Mouse (Mus musculus): Measurements from ENCODE around the gene Stra6. TPM values are rescaled to one million over a fixed set of nuclear protein-coding genes. Genes with fewer than 3 reads are reported as not detected.
A peak's percentile ranks its signal among the peaks of the same experiment; 100 is the strongest.

The Stra6 gene
- polyA plus RNA-seq, 2 experiments = 13.1 to 22.0 TPM

DNA sequence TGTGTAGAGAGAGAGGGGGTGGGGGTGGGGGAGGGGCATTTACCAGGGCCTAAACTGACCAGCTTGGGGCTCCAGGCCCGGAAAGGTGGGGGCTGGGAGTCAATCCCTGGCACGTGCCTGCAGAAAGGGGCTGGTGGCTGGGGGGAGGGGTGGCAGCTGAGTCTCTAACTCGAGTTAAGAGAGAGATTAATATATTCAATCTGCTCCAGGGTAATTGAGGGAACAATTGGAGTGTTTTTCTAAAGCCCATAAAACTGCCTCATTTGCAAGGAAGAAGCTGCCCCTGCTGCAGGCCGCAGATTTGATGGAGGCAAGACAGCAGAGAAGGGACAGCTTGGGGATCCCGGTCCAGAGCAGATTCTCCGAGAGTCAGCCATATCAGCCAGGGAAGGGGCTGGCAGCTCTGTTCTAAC lies 49.3 kb downstream of the Stra6 start:
- no peak for TF ChIP-seq POLR2A (IDR thresholded peaks at IDR 0.05; ENCODE audit: borderline replicate concordance, extremely low read depth, insufficient read depth, insufficient read length)
- peak overlapping the region; percentile 46 for H3K4me2 ChIP-seq (replicated peaks; ENCODE audit: low read depth, low read length, severe bottlenecking)
- H3K4me1 ChIP-seq (ENCODE audit: control insufficient read depth, insufficient read depth, low read length) = peaks cover 51% of the 10 kb centered on the region
- no peaks in the 10 kb centered on the region for H3K27me3 ChIP-seq (ENCODE audit: control insufficient read depth, insufficient read depth, low read length)
- H3K36me3 ChIP-seq (ENCODE audit: control insufficient read depth, insufficient read depth, low read length) = no peaks in the 10 kb centered on the region
- H3K9me3 ChIP-seq (ENCODE audit: control insufficient read depth, low read length) = no peaks in the 10 kb centered on the region
- H3K27ac ChIP-seq (replicated peaks; ENCODE audit: low read depth, low read length) = peak overlapping the region; percentile 72
- H3K9ac ChIP-seq (ENCODE audit: low read depth, low read length, severe bottlenecking) = no peak overlapping the region
- WGBS = 2% methylated on average over 6 of the region's 6 CpGs
- H3K4me3 ChIP-seq (replicated peaks; ENCODE audit: low read length) = no peak overlapping the region
- ATAC-seq (ENCODE audit: low FRiP score, low read depth) = no peak
- peak; percentile 56 for DNase-seq (ENCODE audit: low spot score)

DNA sequence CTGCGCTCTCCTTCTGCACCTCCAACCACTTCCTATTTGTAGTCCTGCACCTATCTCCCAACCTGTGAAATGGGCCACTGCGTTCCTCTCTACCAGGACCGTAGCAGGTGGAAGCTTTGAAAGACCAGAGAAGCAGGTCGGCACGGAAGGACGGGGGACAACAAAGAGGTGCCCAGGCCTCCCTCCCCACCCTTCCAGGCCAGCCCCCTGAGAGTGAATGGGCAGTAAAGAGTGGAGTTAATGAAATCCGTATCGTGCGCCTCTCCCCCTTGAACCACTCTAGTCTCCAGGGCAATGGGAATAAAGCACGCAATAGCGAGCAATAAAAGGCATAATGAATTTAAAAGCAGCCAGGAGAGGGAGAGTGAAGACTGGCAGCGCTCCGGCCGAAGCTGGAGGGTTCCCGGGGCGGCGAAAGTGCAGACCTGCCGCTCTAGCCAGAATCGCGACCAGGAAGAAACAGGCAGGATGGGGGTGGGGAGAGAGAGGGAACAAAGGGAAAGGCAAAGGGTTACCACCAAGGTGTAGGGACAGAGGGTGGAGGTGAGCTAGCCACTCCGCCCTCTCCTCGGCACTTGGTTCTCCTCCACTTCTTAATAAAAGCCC lies 49.8 kb downstream of the Stra6 start:
- Histone ChIP-seq H3K4me3 (replicated peaks; ENCODE audit: low read length) (peak overlapping the region; percentile 9; the same call in 1 of the 2 replicates), H3K4me2 (replicated peaks; ENCODE audit: low read depth, low read length, severe bottlenecking) (peak overlapping the region; percentile 46), H3K27me3 (ENCODE audit: control insufficient read depth, insufficient read depth, low read length) (no peaks in the 10 kb centered on the region), H3K9ac (ENCODE audit: low read depth, low read length, severe bottlenecking) (0 out of 2 replicates have a peak overlapping the region, but pooled peaks have one; percentile 5), H3K36me3 (ENCODE audit: control insufficient read depth, insufficient read depth, low read length) (no peaks in the 10 kb centered on the region), H3K4me1 (ENCODE audit: control insufficient read depth, insufficient read depth, low read length) (peaks cover 51% of the 10 kb centered on the region), H3K27ac (replicated peaks; ENCODE audit: low read depth, low read length) (peak overlapping the region; percentile 72), H3K9me3 (ENCODE audit: control insufficient read depth, low read length) (no peaks in the 10 kb centered on the region)
- TF ChIP-seq POLR2A (IDR thresholded peaks at IDR 0.05; ENCODE audit: borderline replicate concordance, extremely low read depth, insufficient read depth, insufficient read length) = no peak
- WGBS = 1% methylated on average over 22 of the region's 22 CpGs
- DNase-seq (ENCODE audit: low spot score) (peak; percentile 46), ATAC-seq (ENCODE audit: low FRiP score, low read depth) (peak; percentile 53)

DNA sequence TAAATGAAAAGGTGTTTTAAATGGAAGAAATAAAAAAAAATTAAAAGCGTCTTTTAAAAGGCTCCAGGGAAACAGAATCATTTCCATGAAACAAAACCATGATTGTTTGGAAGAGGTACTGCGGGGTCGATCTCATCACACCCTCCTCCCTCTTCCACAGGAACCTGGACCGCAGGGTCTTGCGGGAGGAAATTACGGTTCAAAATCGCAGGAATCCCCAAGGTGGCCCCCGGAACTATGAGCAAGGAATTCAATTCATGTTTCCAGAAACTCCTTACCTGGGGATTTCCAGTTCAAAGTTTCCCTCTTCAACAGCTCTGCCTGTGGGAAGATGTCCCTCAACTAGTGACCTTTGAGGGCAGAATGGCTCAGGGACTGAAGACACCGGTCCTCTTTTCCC lies 50.4 kb downstream of the Stra6 start:
- ATAC-seq (ENCODE audit: low FRiP score, low read depth) (peak; percentile 41; the same call in 1 of the 2 replicates), DNase-seq (ENCODE audit: low spot score) (no peak)
- peak overlapping the region; percentile 46 for H3K4me2 ChIP-seq (replicated peaks; ENCODE audit: low read depth, low read length, severe bottlenecking)
- no peaks in the 10 kb centered on the region for H3K9me3 ChIP-seq (ENCODE audit: control insufficient read depth, low read length)
- H3K27me3 ChIP-seq (ENCODE audit: control insufficient read depth, insufficient read depth, low read length) = no peaks in the 10 kb centered on the region
- TF ChIP-seq POLR2A (IDR thresholded peaks at IDR 0.05; ENCODE audit: borderline replicate concordance, extremely low read depth, insufficient read depth, insufficient read length) = no peak
- H3K4me1 ChIP-seq (ENCODE audit: control insufficient read depth, insufficient read depth, low read length) = peaks cover 55% of the 10 kb centered on the region
- under 1% methylated on average over 9 of the region's 9 CpGs for WGBS
- H3K27ac ChIP-seq (replicated peaks; ENCODE audit: low read depth, low read length) = peak overlapping the region; percentile 72
- peak overlapping the region; percentile 9; the same call in 1 of the 2 replicates for H3K4me3 ChIP-seq (replicated peaks; ENCODE audit: low read length)
- no peaks in the 10 kb centered on the region for H3K36me3 ChIP-seq (ENCODE audit: control insufficient read depth, insufficient read depth, low read length)
- no peak overlapping the region for H3K9ac ChIP-seq (ENCODE audit: low read depth, low read length, severe bottlenecking)

DNA sequence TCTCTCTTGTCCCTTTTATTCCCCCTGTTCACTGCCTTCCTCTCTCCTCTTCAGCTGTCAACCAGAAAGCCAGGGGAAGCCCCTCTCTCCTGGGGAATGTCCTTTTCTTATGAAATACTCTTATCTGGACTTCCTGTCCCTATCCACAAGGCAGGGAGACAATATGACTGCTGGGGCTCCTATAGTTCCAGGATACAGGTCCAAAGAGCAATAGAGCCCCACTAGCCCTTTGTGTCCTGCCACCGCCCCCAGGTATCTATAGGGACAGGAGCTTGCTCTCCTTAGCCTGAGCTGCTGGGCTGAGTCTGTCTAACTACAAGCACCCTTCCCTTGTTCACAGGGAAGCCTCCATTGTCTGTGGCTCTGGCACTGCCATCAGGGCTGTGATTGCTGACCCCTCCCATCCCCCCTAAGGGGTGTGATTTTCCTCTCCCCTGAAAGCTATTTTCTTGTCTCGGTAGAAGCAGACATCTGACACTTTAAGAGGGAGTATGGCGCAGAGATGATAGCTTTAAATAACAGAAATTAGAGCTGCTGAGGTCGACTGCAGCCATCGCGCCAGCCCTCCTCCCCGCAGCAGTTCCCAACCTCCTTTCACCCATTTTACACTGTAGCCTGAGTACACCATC lies 51.8 kb downstream of the Stra6 start:
- no peak for TF ChIP-seq POLR2A (IDR thresholded peaks at IDR 0.05; ENCODE audit: borderline replicate concordance, extremely low read depth, insufficient read depth, insufficient read length)
- Histone ChIP-seq H3K4me3 (replicated peaks; ENCODE audit: low read length) (no peak overlapping the region), H3K4me1 (ENCODE audit: control insufficient read depth, insufficient read depth, low read length) (peaks cover 55% of the 10 kb centered on the region), H3K27me3 (ENCODE audit: control insufficient read depth, insufficient read depth, low read length) (no peaks in the 10 kb centered on the region), H3K9me3 (ENCODE audit: control insufficient read depth, low read length) (no peaks in the 10 kb centered on the region), H3K4me2 (replicated peaks; ENCODE audit: low read depth, low read length, severe bottlenecking) (no peak overlapping the region), H3K36me3 (ENCODE audit: control insufficient read depth, insufficient read depth, low read length) (no peaks in the 10 kb centered on the region), H3K27ac (replicated peaks; ENCODE audit: low read depth, low read length) (0 out of 2 replicates have a peak overlapping the region, but pooled peaks have one; percentile 3), H3K9ac (ENCODE audit: low read depth, low read length, severe bottlenecking) (no peak overlapping the region)
- 25% methylated on average over 7 of the region's 7 CpGs for WGBS
- ATAC-seq (ENCODE audit: low FRiP score, low read depth) (no peak), DNase-seq (ENCODE audit: low spot score) (no peak)

DNA sequence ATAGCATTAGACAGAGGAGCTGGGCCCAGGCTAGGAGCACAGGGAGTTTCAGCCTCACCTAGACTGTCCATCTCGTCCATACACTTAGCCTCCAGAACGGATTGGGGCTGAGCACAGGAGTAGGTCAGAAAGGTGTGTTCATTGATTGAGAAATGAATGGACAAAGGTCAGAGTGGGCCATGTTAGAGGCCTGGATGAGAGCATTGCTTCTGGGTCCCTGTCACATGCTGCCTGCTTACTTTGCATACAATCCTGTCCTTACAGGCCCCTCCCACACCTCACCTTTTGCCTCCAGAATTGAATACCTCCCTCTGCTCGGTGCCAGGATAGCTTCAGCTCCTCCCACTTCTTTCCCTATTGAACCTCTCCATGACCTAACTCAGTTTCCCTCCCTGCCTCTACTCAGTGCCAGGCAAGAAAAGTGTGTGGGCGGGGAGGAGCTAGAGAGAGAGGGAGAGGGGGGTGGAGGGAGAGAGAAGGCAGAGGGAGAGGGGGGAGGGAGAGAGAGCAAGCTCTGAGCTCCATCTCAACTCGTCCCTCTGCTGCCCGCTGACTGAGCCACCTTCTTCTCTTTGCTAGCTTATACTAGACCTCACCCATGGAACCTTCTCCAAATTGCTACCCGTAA lies 52.5 kb downstream of the Stra6 start:
- TF ChIP-seq POLR2A (IDR thresholded peaks at IDR 0.05; ENCODE audit: borderline replicate concordance, extremely low read depth, insufficient read depth, insufficient read length) = no peak
- H3K27me3 ChIP-seq (ENCODE audit: control insufficient read depth, insufficient read depth, low read length) = no peaks in the 10 kb centered on the region
- H3K27ac ChIP-seq (replicated peaks; ENCODE audit: low read depth, low read length) = no peak overlapping the region
- no peaks in the 10 kb centered on the region for H3K9me3 ChIP-seq (ENCODE audit: control insufficient read depth, low read length)
- no peaks in the 10 kb centered on the region for H3K36me3 ChIP-seq (ENCODE audit: control insufficient read depth, insufficient read depth, low read length)
- peaks cover 55% of the 10 kb centered on the region for H3K4me1 ChIP-seq (ENCODE audit: control insufficient read depth, insufficient read depth, low read length)
- H3K4me2 ChIP-seq (replicated peaks; ENCODE audit: low read depth, low read length, severe bottlenecking) = no peak overlapping the region
- ATAC-seq (ENCODE audit: low FRiP score, low read depth) (no peak), DNase-seq (ENCODE audit: low spot score) (no peak)
- WGBS = 40% methylated on average over 7 of the region's 7 CpGs
- no peak overlapping the region for H3K4me3 ChIP-seq (replicated peaks; ENCODE audit: low read length)
- H3K9ac ChIP-seq (ENCODE audit: low read depth, low read length, severe bottlenecking) = no peak overlapping the region

Measured in limb, embryonic 14.5 days (tissue).